Mouse (Mus musculus): ENCODE measurements around the gene Trim71. TPM values are rescaled to one million over a fixed set of nuclear protein-coding genes. Genes with fewer than 3 reads are reported as not detected.
"Not testable (repeated sequence)": the region's sequence is repeated elsewhere in the genome, so short reads cannot be mapped to it uniquely, and the experiment has no call there.

Gene Trim71
- polyA plus RNA-seq, 1 experiment from 2014 or later: 0.05 TPM

DNA sequence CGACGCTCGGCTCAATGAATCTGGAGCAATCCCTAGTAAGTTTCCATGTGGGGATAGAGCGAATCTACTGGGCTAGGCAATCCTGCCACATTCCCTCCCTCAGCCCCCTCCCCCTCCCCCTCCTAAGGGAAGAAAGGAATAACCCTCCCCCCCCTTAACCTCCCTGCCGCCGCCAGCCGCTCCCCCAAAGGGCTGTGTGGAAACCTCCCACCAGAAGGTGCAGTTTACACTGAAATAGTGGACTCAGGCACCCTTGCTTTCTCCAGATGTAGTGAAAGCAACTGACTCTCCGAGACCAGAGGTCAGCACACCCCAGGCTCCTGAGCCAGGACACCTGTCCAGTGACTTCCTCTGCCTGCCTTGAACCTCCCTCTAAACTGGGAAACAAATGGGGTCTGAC is 37.6 kb downstream of the Trim71 start:
- Histone ChIP-seq H3K4me3 (ENCODE audit: low read depth, low read length) (peak overlapping the region; percentile 9), H3K9me3 (ENCODE audit: low read length) (no peaks in the 10 kb centered on the region), H3K4me2 (ENCODE audit: low read depth, low read length) (peak overlapping the region; percentile 60), H3K4me1 (ENCODE audit: insufficient read depth) (peaks cover 12% of the 10 kb centered on the region), H3K27me3 (ENCODE audit: insufficient read depth, low read length) (no peaks in the 10 kb centered on the region), H3K36me3 (replicated peaks; ENCODE audit: insufficient read depth, low read length) (no peaks in the 10 kb centered on the region), H3K9ac (replicated peaks) (no peak overlapping the region), H3K27ac (ENCODE audit: low read depth) (0 out of 2 replicates have a peak overlapping the region, but pooled peaks have one; percentile 49)
- TF ChIP-seq EP300 (IDR thresholded peaks at IDR 0.05; ENCODE audit: low read depth) (no peak), CTCF (IDR thresholded peaks at IDR 0.05; ENCODE audit: low read depth) (no peak)
- ATAC-seq (no peak), DNase-seq (peak; percentile 24)
- 51% methylated on average over 8 of the region's 8 CpGs for WGBS (ENCODE audit: insufficient replicate concordance)

GRCm38 (mm10) chr9:114525891-114526290 is 38.3 kb downstream of the Trim71 start:
- Histone ChIP-seq H3K9ac (replicated peaks) (no peak overlapping the region), H3K36me3 (replicated peaks; ENCODE audit: insufficient read depth, low read length) (no peaks in the 10 kb centered on the region), H3K4me1 (ENCODE audit: insufficient read depth) (peaks cover 12% of the 10 kb centered on the region), H3K9me3 (ENCODE audit: low read length) (no peaks in the 10 kb centered on the region), H3K27ac (ENCODE audit: low read depth) (no peak overlapping the region), H3K4me3 (ENCODE audit: low read depth, low read length) (no peak overlapping the region), H3K27me3 (ENCODE audit: insufficient read depth, low read length) (no peaks in the 10 kb centered on the region), H3K4me2 (ENCODE audit: low read depth, low read length) (no peak overlapping the region)
- ATAC-seq: no peak
- WGBS (ENCODE audit: insufficient replicate concordance): 46% methylated on average over 8 of the region's 8 CpGs
- TF ChIP-seq EP300 (IDR thresholded peaks at IDR 0.05; ENCODE audit: low read depth) (no peak), CTCF (IDR thresholded peaks at IDR 0.05; ENCODE audit: low read depth) (no peak)
- DNase-seq: no peak

- H3K4me2 ChIP-seq (ENCODE audit: low read depth, low read length): no peak overlapping the region
- DNase-seq (no peak), ATAC-seq (no peak)
- no peak overlapping the region for H3K27ac ChIP-seq (ENCODE audit: low read depth)
- H3K4me3 ChIP-seq (ENCODE audit: low read depth, low read length): no peak overlapping the region
- H3K36me3 ChIP-seq (replicated peaks; ENCODE audit: insufficient read depth, low read length): no peaks in the 10 kb centered on the region
- TF ChIP-seq CTCF (IDR thresholded peaks at IDR 0.05; ENCODE audit: low read depth) (no peak), EP300 (IDR thresholded peaks at IDR 0.05; ENCODE audit: low read depth) (no peak)
- H3K27me3 ChIP-seq (ENCODE audit: insufficient read depth, low read length): no peaks in the 10 kb centered on the region
- no peak overlapping the region for H3K9ac ChIP-seq (replicated peaks)
- 88% methylated on average over 13 of the region's 15 CpGs for WGBS (ENCODE audit: insufficient replicate concordance)
- H3K9me3 ChIP-seq (ENCODE audit: low read length): no peaks in the 10 kb centered on the region
- H3K4me1 ChIP-seq (ENCODE audit: insufficient read depth): peaks cover 12% of the 10 kb centered on the region
These were observed 39.0 kb downstream of the Trim71 start for GRCm38 (mm10) chr9:114525073-114525633.

GRCm38 (mm10) chr9:114522501-114522900 is 41.7 kb downstream of the Trim71 start:
- Histone ChIP-seq H3K9me3 (ENCODE audit: low read length) (no peaks in the 10 kb centered on the region), H3K27ac (ENCODE audit: low read depth) (peak overlapping the region; percentile 39), H3K9ac (replicated peaks) (no peak overlapping the region), H3K4me2 (ENCODE audit: low read depth, low read length) (no peak overlapping the region), H3K4me1 (ENCODE audit: insufficient read depth) (peaks cover 12% of the 10 kb centered on the region), H3K36me3 (replicated peaks; ENCODE audit: insufficient read depth, low read length) (no peaks in the 10 kb centered on the region), H3K27me3 (ENCODE audit: insufficient read depth, low read length) (no peaks in the 10 kb centered on the region), H3K4me3 (ENCODE audit: low read depth, low read length) (no peak overlapping the region)
- DNase-seq (no peak), ATAC-seq (peak; percentile 89)
- WGBS (ENCODE audit: insufficient replicate concordance): 56% methylated on average over 9 of the region's 9 CpGs
- TF ChIP-seq CTCF (IDR thresholded peaks at IDR 0.05; ENCODE audit: low read depth): no peak
- no peak for TF ChIP-seq EP300 (IDR thresholded peaks at IDR 0.05; ENCODE audit: low read depth)

DNA sequence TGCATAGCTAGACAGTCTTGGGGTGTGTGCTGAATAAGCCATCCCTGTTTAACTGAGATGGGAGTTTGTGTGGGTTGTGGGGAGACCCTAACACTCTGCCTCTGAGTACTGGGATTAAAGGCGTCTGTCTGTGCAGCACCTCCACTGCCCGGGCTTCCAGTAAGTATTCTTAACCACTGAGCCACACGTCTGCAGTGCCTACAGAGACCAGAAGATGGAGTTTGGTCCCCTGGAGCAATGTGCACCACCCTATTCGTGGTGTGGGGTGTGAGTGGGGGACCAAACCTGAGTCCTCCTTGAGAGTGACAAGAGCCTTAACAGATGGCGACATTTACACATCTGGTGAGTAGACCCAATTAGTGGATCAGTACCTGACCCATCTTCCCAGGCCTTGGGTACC is 42.1 kb downstream of the Trim71 start:
- H3K9me3 ChIP-seq (ENCODE audit: low read length): no peaks in the 10 kb centered on the region
- H3K4me1 ChIP-seq (ENCODE audit: insufficient read depth): peaks cover 12% of the 10 kb centered on the region
- H3K4me3 ChIP-seq (ENCODE audit: low read depth, low read length): no peak overlapping the region
- no peak overlapping the region for H3K4me2 ChIP-seq (ENCODE audit: low read depth, low read length)
- peak; percentile 35; the same call in 1 of the 2 replicates for ATAC-seq
- no peaks in the 10 kb centered on the region for H3K27me3 ChIP-seq (ENCODE audit: insufficient read depth, low read length)
- H3K36me3 ChIP-seq (replicated peaks; ENCODE audit: insufficient read depth, low read length): no peaks in the 10 kb centered on the region
- DNase-seq: no peak
- H3K27ac ChIP-seq (ENCODE audit: low read depth): peak overlapping the region; percentile 20
- H3K9ac ChIP-seq (replicated peaks): no peak overlapping the region
- TF ChIP-seq CTCF (IDR thresholded peaks at IDR 0.05; ENCODE audit: low read depth): peak; percentile 52; the same call in 1 of the 2 replicates
- no peak for TF ChIP-seq EP300 (IDR thresholded peaks at IDR 0.05; ENCODE audit: low read depth)
- 32% methylated on average over 5 of the region's 5 CpGs for WGBS (ENCODE audit: insufficient replicate concordance)

DNA sequence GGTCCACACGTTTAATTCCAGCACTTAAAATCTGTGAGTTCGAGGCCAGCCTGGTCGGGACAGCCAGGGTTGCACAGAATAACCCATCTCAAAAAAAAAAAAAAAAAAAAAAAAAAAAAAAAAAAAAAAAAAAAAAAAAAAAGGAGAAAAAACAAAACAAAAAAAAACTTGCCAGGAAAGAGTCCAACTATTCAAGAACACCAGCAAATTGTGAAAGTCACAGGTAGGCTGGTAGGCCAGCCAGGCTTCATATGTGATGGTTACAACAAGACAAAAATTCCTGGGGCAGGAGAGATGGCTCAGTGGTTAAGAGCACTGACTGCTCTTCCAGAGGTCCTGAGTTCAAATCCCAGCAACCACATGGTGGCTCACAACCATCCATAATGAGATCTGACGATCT is 43.6 kb downstream of the Trim71 start:
- not testable (repeated sequence) for H3K27me3 ChIP-seq (ENCODE audit: insufficient read depth, low read length); H3K36me3 ChIP-seq (replicated peaks; ENCODE audit: insufficient read depth, low read length); H3K27ac ChIP-seq (ENCODE audit: low read depth); H3K4me2 ChIP-seq (ENCODE audit: low read depth, low read length); ATAC-seq; H3K4me1 ChIP-seq (ENCODE audit: insufficient read depth); H3K4me3 ChIP-seq (ENCODE audit: low read depth, low read length); DNase-seq; H3K9ac ChIP-seq (replicated peaks); H3K9me3 ChIP-seq (ENCODE audit: low read length)
- WGBS (ENCODE audit: insufficient replicate concordance): 60% methylated on average over 4 of the region's 4 CpGs

Data from liver, postnatal 0 days (tissue).